Mouse (Mus musculus): ENCODE results near the gene Gm45753. TPM values are rescaled to one million over a fixed set of nuclear protein-coding genes. Genes with fewer than 3 reads are reported as not detected.

Gene Gm45753
- polyA plus RNA-seq, 1 experiment from 2014 or later = not detected

- H3K9ac ChIP-seq = no peak overlapping the region
- H3K4me1 ChIP-seq = no peaks in the 10 kb centered on the region
- WGBS = 94% methylated on average over 4 of the region's 4 CpGs
- no peaks in the 10 kb centered on the region for H3K27me3 ChIP-seq
- no peak overlapping the region for H3K4me3 ChIP-seq (replicated peaks)
- H3K9me3 ChIP-seq = no peaks in the 10 kb centered on the region
- H3K36me3 ChIP-seq (replicated peaks) = no peaks in the 10 kb centered on the region
- no peak overlapping the region for H3K27ac ChIP-seq
- H3K4me2 ChIP-seq = no peak overlapping the region
- no peak for ATAC-seq (ENCODE audit: low FRiP score)
These were observed 40.5 kb downstream of the Gm45753 start for GRCm38 (mm10) chr8:45267611-45268391.

- no peak overlapping the region for H3K4me2 ChIP-seq
- no peak overlapping the region for H3K27ac ChIP-seq
- ATAC-seq (ENCODE audit: low FRiP score) = no peak
- no peaks in the 10 kb centered on the region for H3K4me1 ChIP-seq
- no peaks in the 10 kb centered on the region for H3K27me3 ChIP-seq
- no peaks in the 10 kb centered on the region for H3K36me3 ChIP-seq (replicated peaks)
- no peaks in the 10 kb centered on the region for H3K9me3 ChIP-seq
- no peak overlapping the region for H3K9ac ChIP-seq
- WGBS = 52% methylated on average over 8 of the region's 8 CpGs
- H3K4me3 ChIP-seq (replicated peaks) = no peak overlapping the region
These were observed 41.3 kb downstream of the Gm45753 start for GRCm38 (mm10) chr8:45266993-45267392.

GRCm38 (mm10) chr8:45264918-45265317, 43.3 kb downstream of the Gm45753 start:
- H3K9me3 ChIP-seq = no peaks in the 10 kb centered on the region
- no peaks in the 10 kb centered on the region for H3K4me1 ChIP-seq
- H3K4me2 ChIP-seq = no peak overlapping the region
- no peak overlapping the region for H3K27ac ChIP-seq
- 90% methylated on average over 4 of the region's 4 CpGs for WGBS
- H3K4me3 ChIP-seq (replicated peaks) = no peak overlapping the region
- H3K9ac ChIP-seq = no peak overlapping the region
- no peaks in the 10 kb centered on the region for H3K36me3 ChIP-seq (replicated peaks)
- no peak for ATAC-seq (ENCODE audit: low FRiP score)
- no peaks in the 10 kb centered on the region for H3K27me3 ChIP-seq

GRCm38 (mm10) chr8:45262851-45263250, 45.4 kb downstream of the Gm45753 start:
- 87% methylated on average over 3 of the region's 3 CpGs for WGBS
- no peak overlapping the region for H3K9ac ChIP-seq
- no peak overlapping the region for H3K4me3 ChIP-seq (replicated peaks)
- no peak overlapping the region for H3K4me2 ChIP-seq
- no peak for ATAC-seq (ENCODE audit: low FRiP score)
- H3K27ac ChIP-seq = no peak overlapping the region
- H3K36me3 ChIP-seq (replicated peaks) = no peaks in the 10 kb centered on the region
- no peaks in the 10 kb centered on the region for H3K4me1 ChIP-seq
- no peaks in the 10 kb centered on the region for H3K9me3 ChIP-seq
- H3K27me3 ChIP-seq = no peaks in the 10 kb centered on the region

- 88% methylated on average over 10 of the region's 10 CpGs for WGBS
These were observed 46.3 kb downstream of the Gm45753 start, which contains the start of gene F11 for GRCm38 (mm10) chr8:45261920-45262319. TSS of gene F11 (minus strand) at chr8:45262031.

GRCm38 (mm10) chr8:45258421-45258820, 49.8 kb downstream of the Gm45753 start:
- WGBS = 78% methylated on average over 8 of the region's 8 CpGs
- Histone ChIP-seq H3K4me1 (no peaks in the 10 kb centered on the region), H3K4me2 (no peak overlapping the region), H3K27me3 (no peaks in the 10 kb centered on the region), H3K27ac (no peak overlapping the region), H3K36me3 (replicated peaks) (no peaks in the 10 kb centered on the region), H3K9me3 (no peaks in the 10 kb centered on the region), H3K9ac (no peak overlapping the region), H3K4me3 (replicated peaks) (no peak overlapping the region)
- ATAC-seq (ENCODE audit: low FRiP score) = no peak

More at GRCm38 (mm10) chr8:45261920-45262319, 46.3 kb downstream of the Gm45753 start, which contains the start of gene F11:
- Histone ChIP-seq H3K4me2 (no peak within 1 kb of the TSS), H3K9me3 (no peaks in the 10 kb centered on the region), H3K4me1 (no peaks in the 10 kb centered on the region), H3K4me3 (replicated peaks) (no peak within 1 kb of the TSS), H3K27me3 (no peaks in the 10 kb centered on the region), H3K9ac (no peak within 1 kb of the TSS), H3K27ac (no peak within 1 kb of the TSS), H3K36me3 (replicated peaks) (no peaks in the 10 kb centered on the region)
- ATAC-seq (ENCODE audit: low FRiP score) = no peak

GRCm38 (mm10) chr8:45255040-45255439, 53.2 kb downstream of the Gm45753 start:
- Histone ChIP-seq H3K4me1 (no peaks in the 10 kb centered on the region), H3K9ac (no peak overlapping the region), H3K36me3 (replicated peaks) (no peaks in the 10 kb centered on the region), H3K27me3 (no peaks in the 10 kb centered on the region), H3K9me3 (no peaks in the 10 kb centered on the region), H3K4me3 (replicated peaks) (no peak overlapping the region), H3K27ac (no peak overlapping the region), H3K4me2 (no peak overlapping the region)
- 87% methylated on average over 12 of the region's 12 CpGs for WGBS
- no peak for ATAC-seq (ENCODE audit: low FRiP score)

GRCm38 (mm10) chr8:45254194-45254842, 53.9 kb downstream of the Gm45753 start:
- Histone ChIP-seq H3K4me1 (no peaks in the 10 kb centered on the region), H3K9me3 (no peaks in the 10 kb centered on the region), H3K4me3 (replicated peaks) (no peak overlapping the region), H3K9ac (no peak overlapping the region), H3K36me3 (replicated peaks) (no peaks in the 10 kb centered on the region), H3K27ac (no peak overlapping the region), H3K27me3 (no peaks in the 10 kb centered on the region), H3K4me2 (no peak overlapping the region)
- ATAC-seq (ENCODE audit: low FRiP score) = no peak
- WGBS = 89% methylated on average over 8 of the region's 8 CpGs

- Histone ChIP-seq H3K27ac (no peak overlapping the region), H3K4me1 (no peaks in the 10 kb centered on the region), H3K27me3 (no peaks in the 10 kb centered on the region), H3K4me2 (no peak overlapping the region), H3K4me3 (replicated peaks) (no peak overlapping the region), H3K9me3 (no peaks in the 10 kb centered on the region), H3K9ac (no peak overlapping the region), H3K36me3 (replicated peaks) (no peaks in the 10 kb centered on the region)
- WGBS = 98% methylated on average over 1 of the region's 1 CpGs
- no peak for ATAC-seq (ENCODE audit: low FRiP score)
These were observed 54.7 kb downstream of the Gm45753 start for GRCm38 (mm10) chr8:45253586-45253985.

- H3K36me3 ChIP-seq (replicated peaks) = no peaks in the 10 kb centered on the region
These were observed 55.2 kb downstream of the Gm45753 start for GRCm38 (mm10) chr8:45253111-45253510.

GRCm38 (mm10) chr8:45246307-45246706, 62.0 kb downstream of the Gm45753 start:
- ATAC-seq (ENCODE audit: low FRiP score) = no peak
- WGBS = 22% methylated on average over 7 of the region's 7 CpGs
- no peak overlapping the region for H3K4me2 ChIP-seq

More at GRCm38 (mm10) chr8:45253111-45253510, 55.2 kb downstream of the Gm45753 start:
- Histone ChIP-seq H3K9ac (no peak overlapping the region), H3K27ac (no peak overlapping the region), H3K4me3 (replicated peaks) (no peak overlapping the region), H3K9me3 (no peaks in the 10 kb centered on the region), H3K4me1 (no peaks in the 10 kb centered on the region), H3K27me3 (no peaks in the 10 kb centered on the region), H3K4me2 (no peak overlapping the region)
- ATAC-seq (ENCODE audit: low FRiP score) = no peak
- 54% methylated on average over 2 of the region's 2 CpGs for WGBS

GRCm38 (mm10) chr8:45239363-45239762, 68.9 kb downstream of the Gm45753 start:
- Histone ChIP-seq H3K27ac (no peak overlapping the region), H3K4me1 (no peaks in the 10 kb centered on the region), H3K27me3 (no peaks in the 10 kb centered on the region), H3K9me3 (no peaks in the 10 kb centered on the region), H3K36me3 (replicated peaks) (no peaks in the 10 kb centered on the region), H3K4me2 (no peak overlapping the region), H3K4me3 (replicated peaks) (no peak overlapping the region), H3K9ac (no peak overlapping the region)
- WGBS = 89% methylated on average over 8 of the region's 8 CpGs
- ATAC-seq (ENCODE audit: low FRiP score) = no peak

More at GRCm38 (mm10) chr8:45246307-45246706, 62.0 kb downstream of the Gm45753 start:
- no peak overlapping the region for H3K4me3 ChIP-seq (replicated peaks)
- no peaks in the 10 kb centered on the region for H3K36me3 ChIP-seq (replicated peaks)
- no peak overlapping the region for H3K27ac ChIP-seq
- H3K9me3 ChIP-seq = no peaks in the 10 kb centered on the region
- peaks cover 6% of the 10 kb centered on the region for H3K4me1 ChIP-seq
- H3K27me3 ChIP-seq = no peaks in the 10 kb centered on the region
- H3K9ac ChIP-seq = no peak overlapping the region

All from forebrain, embryonic 12.5 days (tissue).